Mouse (Mus musculus) hindlimb bud, embryonic 11.5 days (tissue): Measurements from ENCODE around the gene Dnaja1.

Experiments
- DNase-seq: peaks from one replicate; pipeline ENCODE4 v3.0.0-alpha.2; 2012; ENCODE audit warnings: low read depth, low spot score; ENCODE audit errors: extremely low spot score

The Dnaja1 gene

DNA sequence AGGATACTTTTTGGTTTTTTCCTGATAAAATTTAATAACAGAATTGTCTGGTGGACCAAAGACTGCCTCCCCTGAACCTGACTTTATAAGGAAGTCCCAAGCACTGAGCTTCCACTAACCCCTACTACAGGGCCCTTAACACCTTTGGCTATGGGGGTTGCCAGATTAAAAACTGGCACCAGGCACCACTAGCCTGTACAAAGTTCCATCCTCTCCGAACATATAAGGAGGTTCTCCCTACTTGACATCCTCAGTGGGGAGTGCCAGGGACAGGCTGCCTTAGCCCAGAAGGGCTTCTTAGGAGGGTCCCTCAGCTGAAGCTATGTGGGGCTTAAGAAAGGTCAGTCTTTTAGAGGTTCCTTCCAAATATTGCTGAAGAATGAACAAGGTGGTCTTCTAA lies 13.4 kb downstream of the Dnaja1 start:
- DNase-seq = no peak

- no peak for DNase-seq
Observed at GRCm38 (mm10) chr4:40757157-40757779, 35.3 kb downstream of the Dnaja1 start.

GRCm38 (mm10) chr4:40757780-40758420 lies 36.0 kb downstream of the Dnaja1 start, which contains the start of gene Smu1:
Gene Smu1, minus strand, starts transcription at chr4:40757923.
- DNase-seq = peak; percentile 79

DNA sequence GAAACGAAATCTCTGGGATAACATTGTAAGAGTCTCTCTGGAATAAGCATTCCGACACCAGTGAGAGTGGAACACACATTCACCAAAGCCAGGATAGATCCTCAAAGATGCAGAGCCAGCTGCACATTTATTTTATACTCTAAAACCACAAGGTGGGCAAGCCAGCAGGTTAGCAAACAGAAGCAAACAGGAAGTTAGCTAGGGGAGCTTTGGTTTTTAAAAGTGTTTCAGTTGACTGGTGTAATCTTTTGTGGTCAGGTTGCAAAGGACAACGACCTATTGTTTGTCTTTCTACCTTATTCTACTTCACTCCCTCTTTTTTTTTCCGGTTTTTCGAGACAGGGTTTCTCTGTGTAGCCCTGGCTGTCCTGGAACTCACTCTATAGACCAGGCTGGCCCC lies 37.9 kb downstream of the Dnaja1 start:
- DNase-seq = no peak

- DNase-seq = peak; percentile 86
Observed at GRCm38 (mm10) chr4:40774279-40775259, 52.6 kb downstream of the Dnaja1 start.

GRCm38 (mm10) chr4:40776416-40776815 lies 54.5 kb downstream of the Dnaja1 start:
- DNase-seq = no peak

GRCm38 (mm10) chr4:40777116-40777515 lies 55.2 kb downstream of the Dnaja1 start:
- no peak for DNase-seq

DNA sequence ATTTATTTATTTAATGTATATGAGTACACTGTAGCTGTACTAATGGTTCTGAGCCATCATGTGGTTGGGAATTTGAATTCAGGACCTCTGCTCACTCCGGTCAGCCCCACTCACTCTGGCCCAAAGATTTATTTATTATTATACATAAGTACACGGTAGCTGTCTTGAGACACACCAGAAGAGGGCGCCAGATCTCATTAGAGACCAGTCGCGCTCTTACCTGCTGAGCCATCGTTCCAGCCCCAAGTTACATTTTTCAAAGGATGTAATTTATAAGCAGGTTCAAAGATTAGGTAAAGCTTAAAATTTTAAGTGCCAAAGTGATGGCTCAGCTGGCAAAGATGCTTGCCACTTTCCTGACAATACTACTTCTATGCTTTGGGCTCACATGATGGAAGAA lies 56.7 kb downstream of the Dnaja1 start:
- no peak for DNase-seq

DNA sequence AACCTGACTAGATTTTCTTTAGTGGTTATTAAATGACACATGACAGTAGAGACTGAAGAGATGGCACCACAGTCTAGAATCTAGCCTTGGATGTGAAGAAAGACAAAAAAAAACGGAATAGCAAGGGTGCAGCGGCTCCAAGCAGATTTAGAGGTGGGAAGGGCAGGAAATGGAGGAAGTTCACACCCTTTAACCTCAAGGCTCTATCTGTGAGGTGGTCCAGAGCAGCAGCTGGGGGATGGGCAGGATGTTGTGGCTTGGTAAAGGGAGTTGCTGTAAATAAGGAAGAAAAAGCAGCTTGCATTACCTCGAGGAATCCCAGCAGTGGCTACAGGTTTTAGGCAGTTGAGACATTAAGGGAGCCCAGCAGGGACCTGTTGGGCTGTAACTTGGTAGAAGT lies 59.2 kb downstream of the Dnaja1 start:
- DNase-seq = no peak

DNA sequence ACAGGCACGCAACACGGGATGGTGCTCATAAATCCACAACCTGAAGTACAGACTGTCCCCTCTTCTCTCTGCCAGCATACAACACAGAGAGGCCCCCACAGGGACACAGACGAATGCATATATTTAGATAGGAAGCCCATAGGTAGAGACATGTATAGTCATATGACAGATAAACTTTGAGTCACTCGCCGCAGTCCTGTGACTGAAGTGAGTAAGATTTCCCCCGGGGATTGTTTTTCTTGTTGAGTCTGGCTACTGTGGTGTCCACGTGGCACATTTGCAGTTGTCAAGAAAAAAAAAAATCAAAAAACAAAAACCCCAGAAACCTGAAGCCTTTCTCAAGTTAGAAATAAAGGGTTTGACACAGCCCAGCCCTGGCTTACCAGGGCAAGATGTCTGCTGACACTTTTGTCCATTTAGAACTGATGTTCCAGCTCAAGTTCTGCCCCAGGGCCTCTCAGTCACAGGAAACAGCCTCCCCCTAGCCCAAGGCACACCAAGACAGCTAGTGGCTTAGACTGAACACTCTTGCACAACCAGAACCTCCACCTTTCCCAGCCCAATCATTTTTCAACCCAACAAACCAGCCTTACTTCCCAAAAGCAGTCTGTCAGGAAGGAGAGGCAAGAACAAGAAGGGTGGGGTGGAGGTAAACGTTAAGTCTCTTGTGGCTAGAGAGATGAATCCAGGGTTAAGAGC lies 60.0 kb downstream of the Dnaja1 start:
- DNase-seq = no peak

- no peak for DNase-seq
Observed at GRCm38 (mm10) chr4:40783049-40783448, 61.1 kb downstream of the Dnaja1 start.

DNA sequence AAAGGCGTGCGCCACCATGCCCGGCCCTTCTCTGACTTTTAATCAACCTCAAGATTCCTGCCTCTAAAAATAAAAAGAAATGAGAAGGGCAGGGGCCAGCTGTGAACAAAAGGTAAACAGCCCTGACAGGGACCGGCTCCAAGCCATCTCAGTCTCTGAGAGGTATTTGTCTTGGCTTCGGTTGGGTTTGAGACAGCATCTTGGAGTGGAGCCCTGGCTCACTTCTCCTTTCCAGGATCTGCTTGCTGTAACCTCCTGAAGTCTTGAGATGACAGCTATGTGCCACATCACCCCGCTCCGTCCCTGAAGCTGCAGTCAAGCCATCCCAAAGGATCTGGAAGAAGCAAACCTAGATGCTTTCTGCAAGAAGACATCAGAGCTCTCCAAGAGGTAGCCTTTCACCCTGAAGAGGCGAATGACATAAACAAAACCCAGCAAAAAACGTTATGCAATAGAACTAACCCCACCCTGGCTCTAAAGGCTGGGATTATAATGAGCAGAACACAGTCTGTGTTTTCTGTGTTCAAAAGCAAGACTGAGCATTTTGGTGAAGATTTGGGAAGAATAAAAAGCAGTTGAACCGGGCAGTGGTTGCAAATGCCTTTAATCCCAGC lies 62.7 kb downstream of the Dnaja1 start:
- DNase-seq = no peak

DNA sequence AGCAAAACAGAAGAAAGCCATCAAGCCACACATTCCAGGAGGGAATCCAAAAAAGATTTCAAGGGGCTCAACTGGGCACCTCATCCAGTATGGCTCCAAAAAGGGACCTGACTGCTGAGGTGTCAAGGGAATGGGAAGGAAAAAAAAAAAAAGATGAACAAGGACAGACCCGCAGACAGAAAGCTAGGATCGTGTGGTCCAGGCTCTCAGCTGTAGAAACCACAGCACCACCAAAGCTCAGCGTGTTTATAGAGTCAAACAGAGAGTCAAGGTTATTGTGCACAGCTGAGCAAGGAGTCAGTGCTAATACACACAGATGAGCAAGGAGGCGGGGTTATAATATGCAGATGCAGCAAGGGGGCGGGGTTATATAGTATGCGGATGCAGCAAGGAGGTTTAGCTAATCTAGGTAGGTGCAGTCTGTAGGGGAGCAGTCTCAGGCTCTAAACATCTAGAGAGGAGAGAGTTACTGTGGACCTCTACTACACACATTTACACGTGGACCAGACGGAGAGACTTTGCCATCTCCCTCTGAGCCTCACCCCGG lies 63.7 kb downstream of the Dnaja1 start:
- no peak for DNase-seq

- no peak for DNase-seq
Observed at GRCm38 (mm10) chr4:40786578-40786977, 64.6 kb downstream of the Dnaja1 start.
